Mouse (Mus musculus) induced T-regulatory cell, adult 2 months (primary cell): ENCODE data around the gene Mgp.

ENCODE experiments used
- DNase-seq: peaks from one replicate; pipeline ENCODE4 v3.0.0-alpha.2; 2012; ENCODE audit warnings: low read depth

The Mgp gene

DNA sequence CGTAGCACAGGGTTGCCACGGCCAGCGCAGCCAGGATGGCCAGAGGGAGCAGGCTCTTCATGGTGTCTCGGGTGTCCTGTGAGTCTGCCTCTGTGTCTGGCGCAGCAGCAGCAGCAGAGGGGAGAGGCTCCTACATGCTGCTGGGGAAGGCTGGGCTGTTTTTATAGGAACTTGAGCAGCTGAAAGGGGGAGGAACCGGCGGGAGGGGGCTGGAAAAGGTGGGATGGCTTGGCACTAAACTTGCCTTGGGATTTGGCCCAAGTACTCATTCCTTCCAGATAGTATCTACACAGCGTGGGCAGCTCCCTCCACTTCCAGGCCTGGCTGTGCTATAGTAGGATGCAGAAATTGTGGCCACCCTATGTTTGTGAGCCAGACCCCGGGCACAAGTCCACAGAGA lies at the start of gene Mgp:
Gene Mgp, minus strand, starts transcription at position 154 of the 400 bp plus-strand sequence.
- DNase-seq = no peak

DNA sequence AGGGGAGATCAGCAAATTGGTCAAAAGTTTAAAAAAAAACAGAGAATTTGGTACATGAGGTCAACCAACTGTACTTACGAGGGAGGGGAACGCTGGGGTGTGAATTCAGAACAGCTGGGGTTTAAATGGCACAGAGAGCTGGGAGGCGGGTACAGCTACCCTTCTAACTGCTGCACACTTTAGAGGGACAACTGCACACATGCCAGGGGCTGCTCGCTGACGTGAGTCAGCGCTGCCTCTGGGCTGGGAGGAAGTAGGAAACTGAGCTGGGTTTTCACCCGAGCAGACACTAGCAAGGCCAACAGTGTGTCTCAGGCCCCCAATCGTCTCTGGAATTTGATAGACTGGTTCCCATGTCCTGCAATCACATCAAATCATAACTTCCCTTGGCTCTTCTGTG lies 49.4 kb upstream of the Mgp start:
- no peak for DNase-seq

DNA sequence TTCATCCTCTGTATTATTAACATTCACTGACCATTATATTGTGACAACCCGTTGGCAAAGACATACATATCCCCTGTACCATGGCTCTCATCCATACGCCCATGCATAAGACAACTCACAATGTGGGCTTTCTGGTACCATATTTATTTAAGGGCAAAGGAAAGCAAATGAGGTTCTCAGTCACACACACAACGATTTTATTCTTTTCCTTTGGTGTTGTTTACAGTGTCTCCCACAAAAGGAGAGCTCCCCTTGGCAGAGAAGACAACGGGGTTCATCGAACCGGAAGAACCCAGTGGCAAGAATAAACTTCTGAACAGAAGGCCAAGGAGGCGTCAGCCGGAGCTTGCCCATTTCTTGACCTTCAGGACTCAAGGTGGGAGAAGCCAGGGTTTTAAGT lies 47.9 kb upstream of the Mgp start, which contains the start of gene Pde6h:
Gene Pde6h, plus strand, starts transcription at position 301 of the 400 bp plus-strand sequence.
- DNase-seq = peak; percentile 7

DNA sequence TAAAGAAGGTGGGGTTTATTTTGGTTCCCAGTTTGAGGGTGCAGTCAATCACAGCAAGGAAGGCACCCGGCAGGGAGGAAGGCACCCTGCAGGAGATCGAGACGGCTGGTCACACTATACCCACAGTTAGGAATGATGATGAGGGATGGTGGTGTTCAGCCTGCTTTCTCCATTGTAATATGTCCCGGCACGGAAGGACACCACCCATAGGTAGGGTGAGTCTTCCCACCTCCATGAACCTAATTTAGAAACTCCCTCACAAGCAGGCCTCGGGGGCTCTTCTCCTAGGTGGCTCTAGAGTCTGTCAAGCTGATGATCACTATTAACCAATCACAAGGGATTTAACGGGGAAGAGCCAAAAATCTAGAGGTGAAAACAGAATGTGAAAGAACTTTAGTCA lies 47.2 kb upstream of the Mgp start:
- peak; percentile 18 for DNase-seq

DNA sequence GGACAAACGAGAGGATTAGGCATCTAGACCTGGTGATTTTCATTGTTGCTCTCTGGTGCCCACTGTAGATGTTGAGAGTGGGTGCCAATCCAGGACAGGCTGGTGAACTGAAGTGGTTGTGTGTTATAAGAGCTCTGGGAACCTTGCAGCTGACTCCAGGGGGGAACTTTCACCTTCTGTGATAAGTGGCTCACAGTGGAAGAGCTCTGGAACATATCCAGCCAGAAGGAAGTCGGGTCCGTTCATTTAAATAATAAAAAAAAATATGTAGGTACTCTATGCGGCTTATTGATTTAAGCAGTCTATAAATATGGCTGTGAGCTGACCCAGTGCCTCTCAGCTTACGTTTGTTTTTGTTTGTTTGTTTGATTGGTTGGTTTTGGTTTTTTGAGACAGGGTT lies 46.5 kb upstream of the Mgp start, which contains the start of gene Erp27:
Gene Erp27, minus strand, starts transcription at position 101 of the 400 bp plus-strand sequence.
- no peak for DNase-seq

DNA sequence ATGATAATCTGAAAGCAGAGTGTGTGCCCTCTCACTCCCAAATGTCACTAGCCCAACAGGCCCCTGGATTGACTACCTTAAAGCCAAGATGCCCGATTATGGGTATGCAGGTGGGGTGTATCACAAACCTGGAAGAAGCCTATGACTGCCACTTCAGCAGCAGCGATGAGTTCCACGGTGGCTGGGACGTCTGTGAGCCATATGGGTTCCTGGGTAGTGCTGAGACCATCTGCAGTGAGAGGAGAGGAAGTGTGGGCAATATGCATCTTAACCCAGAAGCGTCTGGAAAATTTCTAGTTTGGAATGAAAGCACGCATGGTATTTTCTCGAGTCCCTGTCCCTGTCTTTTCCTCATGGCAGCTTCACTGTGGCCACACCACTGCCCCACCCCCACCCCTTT lies 46.0 kb upstream of the Mgp start:
- peak; percentile 23 for DNase-seq

DNA sequence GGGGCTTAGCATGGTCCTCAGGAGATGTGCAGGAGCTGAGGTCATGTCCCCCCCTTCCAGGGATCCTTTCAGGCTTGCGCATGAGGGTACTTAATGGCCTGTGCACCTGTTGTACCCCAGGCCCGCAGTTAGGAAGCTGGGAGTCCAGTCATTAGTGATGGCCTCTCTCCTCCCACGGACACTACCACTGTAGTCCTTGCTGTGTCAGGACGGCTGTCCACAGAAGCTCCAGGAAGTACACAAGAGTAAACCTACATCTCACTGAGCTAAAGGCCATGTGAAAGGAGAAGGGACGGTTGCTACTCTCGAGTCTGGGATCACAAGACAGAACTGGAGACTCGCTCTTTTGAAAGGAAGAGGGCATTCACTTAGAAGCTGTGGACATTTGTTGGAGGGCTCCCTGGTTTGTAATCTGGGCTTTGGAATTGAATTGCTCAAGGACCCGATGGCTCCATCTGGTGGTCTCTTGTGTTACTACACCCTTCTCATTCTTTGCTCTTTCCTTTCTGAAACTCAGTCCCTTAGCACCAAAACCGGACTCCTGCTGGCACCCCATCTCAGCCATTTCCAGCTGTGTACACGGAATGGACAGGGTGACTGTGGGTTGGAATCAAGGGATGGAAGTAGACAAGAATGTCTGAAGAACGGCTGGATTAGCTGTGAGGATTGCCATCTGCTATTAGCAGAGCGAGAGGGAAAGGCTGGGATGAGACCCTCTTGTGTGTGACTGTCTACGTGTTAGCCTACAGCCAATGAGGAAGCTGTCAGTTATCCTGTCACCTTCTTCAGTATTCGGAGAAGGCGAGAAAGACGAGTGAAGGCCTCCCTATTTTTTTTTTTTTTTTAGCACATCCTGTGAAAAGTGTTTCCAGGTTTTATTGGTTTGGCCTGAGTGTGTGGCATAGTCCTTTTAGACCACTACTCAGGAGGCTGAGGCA lies 45.0 kb upstream of the Mgp start:
- peak; percentile 87 for DNase-seq

DNA sequence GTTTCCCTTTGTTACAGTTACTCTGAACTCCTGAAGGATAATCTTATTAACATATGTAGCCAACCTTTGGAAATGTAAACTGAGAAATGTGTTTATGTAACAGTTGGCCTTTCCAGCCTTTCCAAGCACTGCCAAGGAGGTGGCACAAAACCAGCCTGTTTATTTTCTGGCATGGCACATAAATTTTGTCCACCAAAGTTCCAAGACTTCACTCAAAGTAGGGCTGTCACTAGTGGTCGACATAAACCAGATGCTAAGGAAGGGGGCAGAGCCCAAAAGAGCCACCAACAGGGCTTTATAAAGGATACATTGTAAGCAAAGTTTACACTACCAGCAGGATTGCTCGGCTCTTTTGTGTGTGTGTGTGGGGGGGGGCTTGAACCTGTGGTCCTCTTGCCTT lies 42.3 kb upstream of the Mgp start:
- DNase-seq = no peak

DNA sequence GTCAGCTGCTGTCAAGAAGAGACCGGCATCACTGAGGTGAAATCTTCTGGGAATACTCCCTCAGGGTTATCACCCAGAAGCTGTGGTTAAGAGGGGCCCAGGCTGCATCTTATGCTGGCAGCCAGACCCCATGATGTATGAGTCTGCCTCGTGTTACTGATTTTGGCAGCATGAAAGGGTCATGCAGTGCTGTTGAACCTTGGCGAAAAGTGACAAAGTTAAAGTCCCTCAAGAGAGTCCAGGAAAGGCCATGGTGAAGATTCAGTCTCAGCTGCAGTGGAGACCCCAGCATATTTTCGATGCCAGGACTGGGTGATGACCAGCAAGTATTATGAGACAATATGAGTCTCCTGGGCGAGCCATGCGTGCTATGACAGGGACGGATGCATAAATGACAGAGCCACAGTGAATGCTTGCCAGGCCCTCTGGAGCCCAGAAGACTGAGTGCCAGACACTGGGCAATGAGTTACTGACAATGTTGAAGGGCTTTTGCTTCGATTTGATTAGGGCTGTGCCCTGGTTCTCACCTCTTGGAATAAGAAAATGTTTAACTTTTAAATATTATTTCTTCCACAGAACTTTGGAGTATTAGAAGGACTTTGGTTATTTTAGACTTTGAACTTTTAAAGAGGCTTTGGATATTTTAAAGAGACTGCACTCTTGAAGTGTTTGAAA lies 40.2 kb upstream of the Mgp start:
- no peak for DNase-seq

DNA sequence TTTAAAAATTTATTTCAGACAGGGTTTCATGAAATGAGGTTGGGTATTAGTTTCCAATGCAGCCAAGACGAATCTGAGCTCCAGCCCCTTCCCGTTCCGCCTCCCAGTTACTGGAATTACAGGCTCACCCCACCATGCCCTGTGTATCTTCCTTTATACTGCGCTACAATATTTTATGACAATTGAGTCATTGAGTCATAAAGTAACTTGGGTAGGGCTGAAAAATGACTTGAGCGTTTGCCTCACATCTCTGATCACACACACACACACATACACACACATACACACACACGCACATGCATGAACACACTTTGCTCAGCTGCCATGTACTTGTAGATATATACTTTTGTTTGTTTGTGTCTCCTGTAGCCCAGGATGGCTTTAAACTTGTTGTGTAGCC lies 38.6 kb upstream of the Mgp start:
- DNase-seq = no peak

DNA sequence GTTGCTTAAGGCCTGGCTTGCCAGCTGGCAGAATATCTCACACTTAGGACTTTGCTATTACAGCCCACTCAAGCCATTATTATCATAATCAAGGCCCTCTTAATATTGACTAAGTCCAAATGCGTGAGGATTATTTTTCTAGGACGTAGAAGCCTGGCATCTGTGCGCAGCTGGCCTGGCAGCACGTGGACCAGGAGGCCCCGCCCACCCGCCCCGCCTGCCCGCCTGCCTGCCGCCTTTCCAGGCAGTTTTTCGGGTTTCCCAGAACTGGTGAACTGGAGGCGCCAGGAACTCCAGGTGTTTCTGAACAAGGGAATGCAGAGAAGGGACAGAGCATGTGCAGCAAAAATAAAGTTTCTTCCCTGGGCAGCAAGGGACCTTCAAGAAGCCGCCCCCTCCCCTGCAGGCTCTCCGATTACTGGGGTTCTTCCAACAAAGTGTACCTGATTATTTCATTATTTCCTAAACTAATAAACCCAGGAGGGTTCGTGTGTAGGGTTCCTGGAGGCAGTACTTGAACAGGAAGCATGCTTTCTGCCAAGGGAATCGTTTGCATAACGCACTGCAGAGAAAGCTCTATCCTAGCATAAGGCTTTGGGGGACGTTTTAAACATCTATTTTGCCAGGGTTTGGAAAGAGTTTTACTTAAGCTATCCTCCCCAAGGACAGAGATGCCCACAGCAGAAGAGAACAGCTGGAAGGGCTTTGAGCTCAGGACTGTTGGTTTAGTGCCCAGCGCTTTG lies 37.9 kb upstream of the Mgp start:
- no peak for DNase-seq

DNA sequence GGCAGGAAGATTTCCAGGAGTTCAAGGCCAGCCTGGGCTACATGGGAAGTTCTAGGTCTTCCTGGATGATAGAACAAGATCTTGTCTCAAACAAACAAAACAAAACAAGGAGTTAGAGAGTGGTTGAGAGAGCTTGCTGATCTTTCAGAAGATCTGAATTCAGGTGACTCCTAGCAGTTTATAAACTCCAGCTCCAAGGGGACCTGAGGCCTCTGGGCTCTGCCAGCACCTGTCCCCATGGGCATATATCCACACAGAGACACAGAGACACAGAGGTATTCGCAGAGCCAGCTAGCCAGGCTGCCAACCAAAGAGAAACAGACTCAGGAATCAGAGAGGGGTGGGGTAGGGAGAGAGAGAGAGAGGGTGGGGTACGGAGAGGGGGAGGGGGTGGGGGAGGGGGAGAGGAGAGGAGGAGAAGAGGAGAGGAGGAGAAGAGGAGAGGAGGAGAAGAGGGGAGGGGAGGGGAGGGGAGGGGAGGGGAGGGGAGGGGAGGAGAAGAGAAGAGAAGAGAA lies 37.2 kb upstream of the Mgp start:
- no peak for DNase-seq

DNA sequence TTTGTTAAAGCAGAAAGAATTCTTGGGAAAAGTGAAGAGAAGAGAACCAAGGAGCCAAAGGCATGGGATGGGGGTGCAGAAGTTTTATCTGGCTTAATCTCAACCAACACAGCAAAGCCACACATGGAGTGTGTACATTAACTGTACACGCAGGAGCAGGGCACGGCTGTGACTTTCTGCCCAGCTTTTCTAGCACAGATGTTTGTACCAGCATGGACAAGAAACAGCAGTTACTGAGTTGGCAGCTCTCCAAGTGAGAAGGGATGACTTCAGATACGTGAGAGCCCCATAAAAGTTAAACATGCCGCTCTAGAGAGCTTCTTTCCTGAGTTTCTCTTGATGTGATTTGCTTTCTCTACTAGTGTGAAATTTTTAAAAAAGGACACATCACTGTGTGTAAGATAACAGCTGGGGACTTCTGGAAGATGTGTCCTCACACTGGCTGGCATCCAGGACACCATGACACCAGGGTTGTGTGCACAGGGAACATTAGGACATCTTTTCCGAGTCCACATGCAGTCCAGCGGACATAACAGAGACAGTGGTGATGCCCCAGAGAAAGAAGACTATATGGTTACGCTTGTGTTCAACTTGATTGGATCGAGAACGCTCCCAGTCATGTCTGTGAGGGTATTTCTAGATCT lies 34.7 kb upstream of the Mgp start:
- no peak for DNase-seq

DNA sequence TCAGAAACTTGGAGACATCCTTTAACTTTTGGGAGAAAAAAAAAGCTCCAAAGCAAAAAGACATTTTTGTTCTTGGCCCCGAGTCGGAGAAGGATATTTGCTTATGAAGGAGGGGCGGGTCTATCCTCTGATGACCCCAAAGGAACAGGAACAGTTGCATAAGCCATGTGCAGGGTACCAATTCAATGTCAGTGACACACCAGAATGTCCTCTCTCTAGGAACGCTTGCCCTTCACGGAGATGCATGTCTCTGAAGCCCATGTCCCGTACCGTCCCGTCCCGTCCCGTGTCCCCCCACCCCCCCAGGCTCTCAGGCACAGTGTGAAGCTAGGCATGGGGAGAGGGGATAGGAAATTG lies 31.3 kb upstream of the Mgp start:
- no peak for DNase-seq

DNA sequence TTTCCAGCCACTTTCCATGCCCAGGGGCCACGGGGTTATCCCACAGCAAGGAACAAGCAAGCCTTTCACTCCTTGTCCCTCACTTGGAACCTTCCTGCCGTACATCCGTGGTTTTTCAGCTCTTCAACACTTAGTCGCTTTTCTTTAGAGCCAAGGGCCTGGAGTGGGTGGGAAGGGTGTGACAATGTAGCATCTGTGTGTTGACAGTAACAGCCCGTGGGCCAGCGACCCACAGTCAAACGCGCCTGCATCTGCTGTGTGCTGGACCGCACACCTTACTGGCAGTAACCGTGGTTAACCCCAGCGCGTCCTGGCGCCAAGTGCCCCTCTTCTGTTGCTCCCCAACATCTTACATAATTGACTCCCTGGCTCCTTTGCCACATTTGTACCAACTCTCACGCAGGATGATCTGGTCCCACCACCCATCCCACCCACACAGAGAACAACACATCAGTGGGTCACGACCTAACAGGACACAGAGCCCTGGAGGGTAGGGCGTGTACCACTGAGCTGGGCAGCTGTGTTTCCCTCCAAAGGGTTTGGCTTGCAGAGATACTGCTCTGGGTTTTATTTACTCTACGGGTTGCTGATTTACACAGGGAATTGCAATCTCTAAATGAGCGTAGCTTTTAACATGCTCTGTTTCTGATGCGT lies 30.8 kb upstream of the Mgp start:
- DNase-seq = no peak

DNA sequence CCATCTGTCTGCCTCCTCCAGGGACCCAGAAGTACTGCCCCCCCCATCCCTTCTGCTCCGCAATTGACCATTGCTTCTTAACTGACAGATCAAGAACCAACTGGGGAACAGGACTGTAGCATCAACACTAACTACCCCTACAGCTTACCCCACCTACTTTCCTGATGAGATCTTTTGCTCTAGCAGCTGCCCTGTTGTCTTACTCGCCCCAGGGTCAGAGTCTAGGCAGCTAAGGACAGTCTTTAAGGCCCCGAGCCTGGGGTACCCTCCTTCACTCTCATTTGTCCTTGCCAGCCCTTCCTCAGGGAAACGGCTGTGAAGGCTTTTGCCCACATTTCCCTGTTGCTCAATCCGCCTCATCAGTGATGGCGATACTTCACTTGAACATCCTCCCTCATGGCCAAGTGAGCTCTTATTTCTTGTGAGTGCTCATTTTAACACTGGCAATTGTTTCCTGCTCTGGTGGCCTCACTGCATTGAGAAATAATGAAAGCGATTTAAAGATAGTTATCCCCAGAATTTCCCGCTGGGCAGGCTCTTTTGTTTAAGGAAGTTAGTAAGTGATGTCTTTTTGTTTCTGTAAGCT lies 28.4 kb upstream of the Mgp start:
- DNase-seq = no peak

DNA sequence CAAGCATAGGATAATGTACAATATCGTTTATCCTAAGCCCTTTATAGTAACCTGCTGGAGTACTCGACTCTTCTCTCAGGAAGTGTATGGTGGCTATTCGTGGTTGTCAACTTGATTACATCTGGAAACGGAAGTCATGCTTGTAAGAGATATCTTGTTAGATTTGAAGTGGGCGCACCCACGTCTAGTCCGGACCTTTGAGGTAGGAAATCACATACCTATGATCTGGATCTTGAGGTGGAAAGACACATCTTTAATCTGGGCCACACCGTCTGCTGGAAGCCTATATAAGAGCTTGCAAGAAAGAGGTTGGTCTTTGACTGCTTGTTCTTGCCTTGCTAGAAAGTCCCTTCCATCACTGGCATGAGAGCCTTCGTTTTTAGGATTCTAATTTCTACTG lies 26.9 kb upstream of the Mgp start:
- DNase-seq = peak; percentile 52

DNA sequence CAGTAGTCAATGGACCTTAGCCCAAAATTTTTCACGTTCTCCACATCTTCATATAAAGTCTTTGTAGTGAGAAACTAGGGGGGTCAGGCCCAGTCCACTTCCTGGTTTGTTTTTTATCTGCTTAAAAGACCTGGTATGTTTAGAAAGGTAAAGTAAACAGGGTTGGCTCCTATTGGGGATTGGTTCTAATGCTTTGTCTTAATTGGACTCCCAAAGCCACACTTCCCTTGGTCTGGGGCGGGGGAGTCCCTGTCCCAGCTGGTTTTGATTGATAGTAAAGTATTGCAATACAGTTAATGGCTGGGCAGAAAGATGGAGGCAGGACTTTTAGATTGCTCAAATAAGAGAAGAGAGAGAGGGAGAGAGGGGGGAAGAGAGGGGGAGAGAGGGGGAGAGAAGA lies 25.4 kb upstream of the Mgp start:
- no peak for DNase-seq

DNA sequence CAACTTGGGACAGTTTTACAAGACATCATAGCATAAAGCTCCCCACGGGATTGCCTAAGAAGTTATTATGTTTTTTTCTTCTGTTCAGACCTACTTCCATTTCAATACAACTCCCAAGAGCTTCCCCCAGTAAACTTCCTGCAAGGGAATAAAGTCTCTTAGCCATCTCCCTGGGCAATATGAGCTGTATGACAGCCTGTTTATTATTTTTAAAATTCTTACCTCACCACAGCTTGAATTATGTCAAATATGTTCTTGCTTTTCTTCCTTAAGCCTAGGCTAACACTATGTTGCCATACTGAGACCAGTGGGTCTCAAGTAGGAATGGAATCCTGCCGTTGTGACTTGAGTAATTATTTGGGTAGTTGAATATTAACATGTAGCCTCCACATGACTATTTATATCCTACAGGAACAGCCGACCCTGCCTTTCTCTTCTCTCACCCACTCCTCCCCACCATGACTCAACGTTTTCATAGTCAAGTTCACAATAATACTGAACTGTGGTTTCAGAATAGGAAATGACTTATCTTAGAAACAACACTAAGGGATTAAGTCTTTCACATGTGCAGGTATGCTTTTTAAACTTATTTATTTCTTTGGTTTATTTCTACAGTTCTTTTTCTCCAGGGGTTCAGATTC lies 24.9 kb upstream of the Mgp start:
- peak; percentile 46 for DNase-seq

DNA sequence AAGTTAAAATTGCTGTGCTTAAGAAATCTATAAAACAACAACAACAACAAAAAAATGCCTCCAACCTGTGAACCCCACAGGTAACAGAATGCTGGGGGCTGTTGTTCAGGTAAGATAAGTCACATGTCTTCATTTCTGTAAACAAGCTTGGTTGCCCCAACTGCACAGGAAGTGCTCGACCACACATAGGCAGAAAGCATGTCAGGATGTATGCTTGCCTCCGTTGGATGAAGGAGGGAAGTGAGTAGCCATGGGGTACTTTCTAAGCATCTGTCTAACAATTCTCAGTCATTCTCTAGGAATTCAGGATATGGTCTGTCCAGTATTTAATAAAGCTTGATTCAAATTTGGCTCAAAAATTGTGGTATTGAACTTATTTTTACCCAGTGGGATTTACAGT lies 23.3 kb upstream of the Mgp start:
- DNase-seq = peak; percentile 56

DNA sequence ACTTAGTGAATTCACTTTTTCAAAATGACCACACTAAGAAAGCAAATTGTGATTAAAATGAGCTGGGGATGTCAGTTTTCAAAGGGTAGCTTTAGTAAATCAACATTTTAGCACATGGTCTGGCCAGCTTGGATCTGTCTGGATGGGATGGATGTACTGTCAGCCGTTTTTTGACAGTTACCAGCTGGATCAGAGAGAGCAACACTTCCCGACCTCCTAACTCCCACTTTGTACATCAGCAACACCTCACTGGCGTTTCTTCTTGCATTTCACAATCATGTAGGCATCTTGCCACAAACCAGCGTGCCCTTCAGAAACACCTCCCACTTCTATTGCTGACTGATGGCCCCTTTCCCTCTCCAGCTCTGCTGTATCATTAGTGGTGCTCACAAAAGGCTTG lies 22.6 kb upstream of the Mgp start:
- DNase-seq = no peak
